Mouse (Mus musculus) myocyte (in vitro differentiated cells): ENCODE measurements around the gene Ank3. TPM values are rescaled to one million over a fixed set of nuclear protein-coding genes. Genes with fewer than 3 reads are reported as not detected.
A peak's percentile ranks its signal among the peaks of the same experiment; 100 is the strongest.

ENCODE experiments used
- H3K27me3 ChIP-seq: one replicate; pipeline ENCODE4 v1.6.1; 2011; ENCODE audit not compliant: control insufficient read depth, insufficient read depth, insufficient read length
- H3K36me3 ChIP-seq: one replicate; pipeline ENCODE4 v1.6.1; 2011; ENCODE audit not compliant: control insufficient read depth, insufficient read depth
- H3K4me2 ChIP-seq: one replicate; pipeline ENCODE4 v1.6.1; 2011; ENCODE audit warnings: low read depth, control low read depth
- H3K4me3 ChIP-seq: one replicate; pipeline ENCODE4 v1.5.1; 2011; ENCODE audit warnings: mild to moderate bottlenecking, control low read depth, moderate library complexity
- H3K79me2 ChIP-seq: one replicate; pipeline ENCODE4 v1.6.1; 2011; ENCODE audit not compliant: control insufficient read depth, insufficient read depth
- H3ac ChIP-seq: one replicate; pipeline ENCODE4 v1.6.1; 2011; ENCODE audit not compliant: control insufficient read depth, insufficient read length
- CEBPB ChIP-seq: IDR thresholded peaks from 2 replicates; pipeline ENCODE4 v1.6.1; 2011; ENCODE audit warnings: mild to moderate bottlenecking, moderate library complexity; ENCODE audit not compliant: poor library complexity, insufficient read depth, severe bottlenecking
- E2F4 ChIP-seq: IDR thresholded peaks from one replicate; pipeline ENCODE4 v1.6.1; 2011; ENCODE audit warnings: mild to moderate bottlenecking, control low read depth, moderate library complexity; ENCODE audit not compliant: insufficient read depth
- MAX ChIP-seq: IDR thresholded peaks from one replicate; pipeline ENCODE4 v1.6.1; 2011; ENCODE audit warnings: low read depth, mild to moderate bottlenecking, control low read depth
- MYOD1 ChIP-seq, 3 experiments: IDR thresholded peaks; one replicate each; pipeline ENCODE4 v1.6.1; 2011; ENCODE audit warnings: control low read depth in 2 of 3, low read depth in 2 of 3, mild to moderate bottlenecking in 2 of 3, moderate library complexity in 1 of 3; ENCODE audit not compliant: insufficient read length in 2 of 3, control insufficient read depth in 1 of 3
- MYOG ChIP-seq, 3 experiments: IDR thresholded peaks; one replicate each; pipeline ENCODE4 v1.6.1; 2011; ENCODE audit warnings: control low read depth in 2 of 3, low read depth in 2 of 3, mild to moderate bottlenecking in 2 of 3; ENCODE audit not compliant: insufficient read length in 2 of 3, control insufficient read depth in 1 of 3, insufficient read depth in 1 of 3
- POLR2A ChIP-seq: IDR thresholded peaks from one replicate; pipeline ENCODE4 v1.6.1; 2011; ENCODE audit warnings: low read depth, mild to moderate bottlenecking, control low read depth, moderate library complexity; ENCODE audit not compliant: insufficient read length
- POLR2AphosphoS2 ChIP-seq: IDR thresholded peaks from one replicate; pipeline ENCODE4 v1.6.1; 2011; ENCODE audit warnings: low read depth, control low read depth; ENCODE audit not compliant: insufficient read length
- REST ChIP-seq: IDR thresholded peaks from one replicate; pipeline ENCODE4 v1.6.1; 2011; ENCODE audit warnings: mild to moderate bottlenecking, control low read depth, moderate library complexity; ENCODE audit not compliant: insufficient read depth, insufficient read length
- SRF ChIP-seq: IDR thresholded peaks from one replicate; pipeline ENCODE4 v1.6.1; 2011; ENCODE audit warnings: low read depth; ENCODE audit not compliant: control insufficient read depth, insufficient read length
- TCF12 ChIP-seq: IDR thresholded peaks from one replicate; pipeline ENCODE4 v1.6.1; 2011; ENCODE audit warnings: mild to moderate bottlenecking, control low read depth; ENCODE audit not compliant: poor library complexity, insufficient read depth, severe bottlenecking
- TCF3 ChIP-seq: IDR thresholded peaks from one replicate; pipeline ENCODE4 v1.6.1; 2011; ENCODE audit warnings: low read depth, control low read depth; ENCODE audit not compliant: insufficient read length
- USF1 ChIP-seq: IDR thresholded peaks from one replicate; pipeline ENCODE4 v1.6.1; 2011; ENCODE audit warnings: low read depth, mild to moderate bottlenecking, control low read depth, moderate library complexity
- polyA plus RNA-seq: library from polyadenylated mRNA; unstranded; fragments of >200 nt; fragmentation: generic; extraction: Trizol; gene quantifications from one replicate; pipeline ENCODE4 v1.2.1, GENCODE M21; 2012; ENCODE audit warnings: missing spikeins

Ank3 gene
- polyA plus RNA-seq, 1 experiment: 5.5 TPM

- TF ChIP-seq USF1 (peak; percentile 39), CEBPB (no peak)
- Histone ChIP-seq H3ac (no peak overlapping the region), H3K36me3 (no peaks in the 10 kb centered on the region), H3K4me2 (peak overlapping the region; percentile 12), H3K4me3 (no peak overlapping the region), H3K27me3 (no peaks in the 10 kb centered on the region), H3K79me2 (no peaks in the 10 kb centered on the region)
These were observed 171.2 kb downstream of the Ank3 start for GRCm38 (mm10) chr10:69569740-69570139.

GRCm38 (mm10) chr10:69570466-69571288 is 172.1 kb downstream of the Ank3 start:
- no peaks in the 10 kb centered on the region for H3K27me3 ChIP-seq
- no peaks in the 10 kb centered on the region for H3K79me2 ChIP-seq
- no peak overlapping the region for H3ac ChIP-seq
- TF ChIP-seq POLR2AphosphoS2 (no peak), TCF12 (no peak), POLR2A (no peak), E2F4 (no peak), MYOD1 (IDR thresholded peaks at IDR 0.05; ENCODE audit: control insufficient read depth in 1 of 3, insufficient read length in 2 of 3, low read depth in 2 of 3) (no peak)
- H3K4me3 ChIP-seq: peak overlapping the region; percentile 15
- H3K36me3 ChIP-seq: no peaks in the 10 kb centered on the region
- H3K4me2 ChIP-seq: peak overlapping the region; percentile 88

- H3ac ChIP-seq: no peak overlapping the region
- TF ChIP-seq TCF3: no peak
- TF ChIP-seq POLR2A: peak; percentile 13
- H3K36me3 ChIP-seq: no peaks in the 10 kb centered on the region
These were observed 172.8 kb downstream of the Ank3 start for GRCm38 (mm10) chr10:69571422-69571821.

GRCm38 (mm10) chr10:69571972-69572371 is 173.4 kb downstream of the Ank3 start:
- no peak overlapping the region for H3ac ChIP-seq
- peak overlapping the region; percentile 15 for H3K4me3 ChIP-seq
- H3K79me2 ChIP-seq: no peaks in the 10 kb centered on the region
- H3K27me3 ChIP-seq: no peaks in the 10 kb centered on the region
- H3K36me3 ChIP-seq: no peaks in the 10 kb centered on the region
- no peak for TF ChIP-seq SRF
- no peak for TF ChIP-seq USF1
- TF ChIP-seq TCF12: no peak
- no peak for TF ChIP-seq E2F4
- TF ChIP-seq TCF3: no peak
- peak overlapping the region; percentile 88 for H3K4me2 ChIP-seq

More at GRCm38 (mm10) chr10:69571422-69571821, 172.8 kb downstream of the Ank3 start:
- Histone ChIP-seq H3K79me2 (no peaks in the 10 kb centered on the region), H3K27me3 (no peaks in the 10 kb centered on the region), H3K4me3 (peak overlapping the region; percentile 15), H3K4me2 (peak overlapping the region; percentile 88)

GRCm38 (mm10) chr10:69573054-69573453 is 174.5 kb downstream of the Ank3 start:
- no peak for TF ChIP-seq E2F4
- no peak for TF ChIP-seq POLR2A
- no peak for TF ChIP-seq MYOD1 (IDR thresholded peaks at IDR 0.05; ENCODE audit: control insufficient read depth in 1 of 3, insufficient read length in 2 of 3, low read depth in 2 of 3)
- no peak for TF ChIP-seq POLR2AphosphoS2
- no peak for TF ChIP-seq REST
- TF ChIP-seq TCF12: no peak
- no peak for TF ChIP-seq TCF3
- no peak for TF ChIP-seq MAX
- no peak for TF ChIP-seq SRF
- TF ChIP-seq MYOG (IDR thresholded peaks at IDR 0.05; ENCODE audit: control insufficient read depth in 1 of 3, insufficient read depth in 1 of 3, insufficient read length in 2 of 3, low read depth in 2 of 3): no peak
- TF ChIP-seq CEBPB: no peak
- no peak for TF ChIP-seq USF1

More at GRCm38 (mm10) chr10:69573054-69573453, 174.5 kb downstream of the Ank3 start:
- Histone ChIP-seq H3ac (no peak overlapping the region), H3K27me3 (no peaks in the 10 kb centered on the region), H3K4me2 (no peak overlapping the region), H3K36me3 (no peaks in the 10 kb centered on the region), H3K4me3 (no peak overlapping the region), H3K79me2 (no peaks in the 10 kb centered on the region)
